Mouse (Mus musculus): ENCODE data around the gene Magi1. TPM values are rescaled to one million over a fixed set of nuclear protein-coding genes. Genes with fewer than 3 reads are reported as not detected.

Magi1 gene
- total RNA-seq, 2 experiments from 2014 or later, result 47.1 to 52.9 TPM

DNA sequence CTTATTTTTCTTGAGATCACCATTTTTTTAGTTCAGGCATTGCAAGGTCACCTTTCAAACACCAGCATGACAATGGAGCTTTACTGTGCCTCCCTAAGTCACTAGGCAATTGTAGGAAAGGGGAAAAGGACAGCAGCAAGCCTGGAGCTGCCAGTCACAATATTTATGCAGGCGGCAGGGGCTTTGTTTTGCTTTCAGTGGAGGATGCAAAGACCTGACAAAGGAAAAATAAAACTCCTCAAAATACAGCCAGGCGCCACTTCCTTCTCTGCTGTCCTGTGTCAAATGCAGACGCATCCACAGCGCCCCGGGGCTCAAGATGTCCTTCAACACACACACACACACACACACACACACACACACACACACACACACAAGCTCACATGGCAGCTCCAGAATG lies 77.8 kb downstream of the Magi1 start:
- no peak for DNase-seq (ENCODE audit: low spot score in 2 of 2)

- no peak for DNase-seq (ENCODE audit: low spot score in 2 of 2)
Measured at GRCm38 (mm10) chr6:94203642-94204145, 80.0 kb downstream of the Magi1 start.

GRCm38 (mm10) chr6:94201940-94202339 lies 81.8 kb downstream of the Magi1 start:
- no peak for DNase-seq (ENCODE audit: low spot score in 2 of 2)

- no peak for DNase-seq (ENCODE audit: low spot score in 2 of 2)
Measured at GRCm38 (mm10) chr6:94200910-94201309, 82.8 kb downstream of the Magi1 start.

- DNase-seq (ENCODE audit: low spot score in 2 of 2), result no peak
Measured at GRCm38 (mm10) chr6:94199696-94200095, 84.0 kb downstream of the Magi1 start.

DNA sequence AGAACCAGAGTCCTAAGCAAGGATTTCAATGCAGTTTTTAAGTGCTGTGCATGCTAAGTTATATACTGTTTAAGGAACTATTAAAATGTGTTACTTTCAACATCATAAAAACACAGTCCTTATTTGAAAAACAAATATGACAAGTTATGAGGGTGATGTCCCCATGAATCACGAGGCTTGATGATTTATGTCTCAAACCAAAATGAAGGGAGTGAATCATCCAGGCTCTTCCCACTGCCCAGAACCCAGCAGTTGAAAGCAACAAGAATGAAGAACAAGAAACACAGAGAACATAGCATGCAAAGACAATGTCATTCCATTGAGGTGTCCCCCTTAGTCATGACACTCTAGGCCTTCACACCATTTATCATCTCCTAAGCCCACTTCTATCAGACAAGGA lies 85.9 kb downstream of the Magi1 start:
- no peak for DNase-seq (ENCODE audit: low spot score in 2 of 2)

DNA sequence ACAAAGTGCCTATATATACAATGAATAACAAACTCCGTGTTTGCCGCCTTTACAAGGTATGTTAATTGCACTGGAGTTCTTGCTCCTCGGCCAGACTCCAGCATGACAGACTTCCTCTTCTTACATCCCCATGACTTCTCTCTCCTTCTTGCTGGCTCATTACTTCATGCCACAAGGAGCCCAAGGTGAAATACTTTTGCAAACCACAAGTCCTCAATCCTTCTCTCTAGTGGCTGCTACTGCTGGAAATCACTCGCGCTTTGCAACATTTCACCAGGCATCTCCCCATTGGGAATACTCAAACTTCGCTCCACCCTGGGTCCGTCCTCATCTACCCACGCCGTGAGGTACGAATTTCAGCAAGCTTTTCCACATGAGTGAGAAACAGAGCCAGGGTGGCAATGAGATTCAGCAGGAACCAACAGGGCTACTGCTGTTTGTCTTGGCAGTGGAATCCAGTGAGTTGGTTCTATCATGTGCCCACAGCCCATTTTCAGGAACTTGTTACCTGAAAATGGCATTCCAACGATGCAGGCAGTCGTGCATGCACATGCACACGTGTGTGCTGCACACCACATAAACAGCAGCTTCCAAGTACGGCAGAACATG lies 88.3 kb downstream of the Magi1 start:
- DNase-seq (ENCODE audit: low spot score in 2 of 2), result no peak

DNA sequence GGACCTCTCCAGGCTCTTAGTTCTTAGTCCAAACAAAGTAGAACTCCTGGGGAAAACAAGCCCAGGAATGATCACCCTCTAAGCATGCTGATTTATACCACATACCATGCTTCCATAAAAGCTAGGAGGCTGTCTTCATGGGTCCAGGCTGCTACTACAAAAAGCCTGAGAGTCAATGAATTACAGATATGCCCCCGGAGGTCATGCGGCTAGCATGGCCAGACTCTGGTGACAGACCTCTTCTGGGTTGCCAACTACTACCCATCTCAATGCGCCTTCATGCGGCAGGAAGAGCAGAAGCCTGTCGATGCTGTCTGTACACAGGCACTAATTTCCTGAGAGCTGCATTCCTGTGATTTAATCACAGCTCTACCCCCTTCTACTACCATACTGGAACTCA lies 92.9 kb downstream of the Magi1 start:
- DNase-seq (ENCODE audit: low spot score in 2 of 2), result no peak

DNA sequence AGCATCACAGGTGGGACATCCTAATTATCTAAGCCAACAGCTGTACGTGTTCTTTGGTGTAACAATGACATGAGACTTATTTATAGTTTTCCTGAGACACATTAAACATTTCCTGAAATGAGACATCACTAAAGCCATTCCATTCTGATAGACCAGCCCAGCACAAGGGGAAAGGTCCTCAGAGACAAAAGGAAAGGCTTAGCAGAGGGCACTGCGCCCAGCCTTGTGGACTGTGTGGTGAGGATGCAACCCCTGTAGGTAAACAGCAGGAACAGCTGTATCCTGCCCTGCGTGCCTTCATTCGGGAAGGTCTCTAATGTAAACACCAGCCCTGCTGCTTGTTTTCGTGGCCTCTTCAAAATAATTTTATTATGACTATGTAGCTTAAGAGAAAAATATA lies 94.3 kb downstream of the Magi1 start:
- no peak for DNase-seq (ENCODE audit: low spot score in 2 of 2)

- no peak for DNase-seq (ENCODE audit: low spot score in 2 of 2)
Measured at GRCm38 (mm10) chr6:94186628-94187319, 96.9 kb downstream of the Magi1 start.

- DNase-seq (ENCODE audit: low spot score in 2 of 2), result no peak
Measured at GRCm38 (mm10) chr6:94184268-94184667, 99.4 kb downstream of the Magi1 start.

DNA sequence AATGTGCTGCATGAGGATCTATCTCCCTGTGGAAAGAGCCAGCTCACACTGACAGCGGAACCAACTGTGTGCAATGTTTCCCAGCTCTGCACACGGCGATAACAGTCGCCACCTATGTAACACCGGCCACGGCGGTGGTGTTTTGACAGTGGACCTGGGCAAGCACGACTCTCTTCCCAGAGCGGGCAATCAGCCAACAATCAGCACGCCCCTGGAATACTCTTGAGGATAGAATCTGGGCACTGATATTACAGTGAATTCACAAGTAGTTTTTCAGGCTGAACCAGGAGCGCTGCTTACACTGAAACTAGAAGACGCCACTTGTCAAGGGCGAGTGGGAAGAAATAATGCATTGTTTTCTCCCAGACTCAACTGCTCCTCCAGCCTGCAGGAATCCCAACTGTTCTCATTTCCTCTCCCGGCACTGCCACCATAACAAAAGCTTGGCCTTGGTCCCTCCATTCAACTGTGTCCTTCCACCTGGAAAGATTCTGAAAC lies 100.3 kb downstream of the Magi1 start:
- no peak for DNase-seq (ENCODE audit: low spot score in 2 of 2)

DNA sequence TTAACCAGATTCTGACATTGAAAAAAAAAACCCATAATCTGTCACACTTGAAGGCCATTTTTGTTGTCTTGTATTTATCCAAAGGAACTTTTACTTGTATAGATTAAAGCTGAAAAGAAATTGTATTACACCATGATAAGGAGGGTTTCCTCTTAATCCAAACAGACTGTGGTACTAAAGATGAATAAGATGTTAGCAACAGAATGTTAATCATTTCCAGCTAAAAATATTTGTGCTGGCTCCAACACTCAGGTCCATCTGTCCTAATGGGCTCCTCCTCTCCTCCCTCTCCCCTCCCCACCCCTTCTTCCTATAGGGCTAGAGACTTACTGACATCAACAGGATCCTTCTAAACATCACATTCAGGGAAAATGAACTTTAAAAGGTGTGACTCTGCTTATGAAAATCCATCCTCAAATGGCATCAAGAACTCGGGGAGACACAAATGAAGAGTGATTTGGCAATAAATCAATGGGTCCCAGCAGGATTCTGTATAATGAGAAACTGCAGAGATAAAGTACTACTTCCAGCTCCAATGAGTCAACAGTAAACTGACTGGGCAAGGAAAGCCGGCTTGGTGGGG lies 102.0 kb downstream of the Magi1 start:
- DNase-seq (ENCODE audit: low spot score in 2 of 2), result no peak

- DNase-seq (ENCODE audit: low spot score in 2 of 2), result no peak
Measured at GRCm38 (mm10) chr6:94180331-94181150, 103.2 kb downstream of the Magi1 start.

- DNase-seq (ENCODE audit: low spot score in 2 of 2), result no peak
Measured at GRCm38 (mm10) chr6:94177559-94177958, 106.2 kb downstream of the Magi1 start.

DNA sequence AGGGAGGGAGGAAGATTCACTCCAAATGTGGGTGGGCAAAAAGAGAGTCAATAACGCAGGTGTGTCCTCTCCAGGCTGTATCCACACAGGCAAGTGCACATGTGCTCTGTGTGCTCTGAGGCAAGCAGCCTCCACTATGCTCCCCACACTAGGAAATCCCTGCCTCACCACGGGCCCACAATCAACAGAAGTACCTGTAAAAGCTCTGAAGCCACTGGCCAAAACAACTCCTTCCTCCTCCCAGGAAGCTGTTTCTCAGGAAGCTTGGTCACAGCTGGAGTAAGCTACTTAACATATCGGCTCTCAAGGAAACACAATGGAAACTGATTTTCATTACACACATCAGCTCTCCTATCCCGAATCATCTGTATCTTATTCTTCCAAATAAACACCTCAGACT lies 107.0 kb downstream of the Magi1 start:
- DNase-seq (ENCODE audit: low spot score in 2 of 2), result no peak

DNA sequence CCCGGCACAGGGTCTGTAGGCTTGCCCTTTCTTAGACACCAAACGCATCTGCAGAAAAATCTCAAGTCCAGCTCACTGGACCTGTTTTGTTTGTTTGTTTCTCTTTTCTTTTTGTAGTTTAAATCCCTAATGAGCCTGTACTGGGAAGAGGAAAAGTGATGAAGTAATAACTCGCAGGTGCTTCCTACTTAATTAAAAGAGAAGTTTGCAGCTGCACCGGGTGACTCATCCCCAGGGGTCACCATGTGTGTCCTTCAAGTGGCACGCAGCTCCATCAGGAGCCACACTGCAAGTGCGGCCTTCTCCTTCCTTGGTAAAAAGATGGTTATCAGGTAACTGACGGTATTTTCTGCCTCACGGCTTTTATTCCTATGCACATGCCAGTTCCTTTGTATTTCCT lies 112.5 kb downstream of the Magi1 start:
- no peak for DNase-seq (ENCODE audit: low spot score in 2 of 2)

DNA sequence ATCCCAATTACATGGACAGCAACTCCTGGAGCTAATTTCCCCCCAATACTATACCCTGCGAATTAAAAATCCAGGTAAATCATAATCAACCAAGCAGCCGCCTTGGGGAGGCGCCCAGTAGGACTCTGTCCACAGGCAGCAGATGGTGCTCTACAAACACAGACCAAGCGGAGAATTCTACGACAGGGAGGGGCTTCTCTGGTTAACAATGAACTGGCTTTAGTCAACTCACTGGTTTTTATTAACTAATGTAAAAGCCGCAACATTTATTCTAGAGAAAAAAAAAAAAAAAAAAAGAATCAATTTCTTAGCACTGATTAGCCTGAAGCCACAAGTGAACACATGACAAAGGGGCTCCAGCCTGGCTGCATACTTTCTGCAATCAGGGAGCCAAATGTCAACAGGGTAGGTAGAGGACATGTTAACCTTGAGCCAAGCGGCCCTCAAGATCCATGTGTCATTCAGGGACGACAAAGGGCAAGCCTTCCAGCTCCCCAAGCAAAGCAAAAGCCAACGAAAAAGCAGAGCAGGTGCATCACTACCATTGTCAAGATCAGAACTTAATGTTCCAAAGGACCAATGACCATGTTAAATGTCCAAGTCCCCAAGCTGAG lies 114.0 kb downstream of the Magi1 start:
- no peak for DNase-seq (ENCODE audit: low spot score in 2 of 2)

DNA sequence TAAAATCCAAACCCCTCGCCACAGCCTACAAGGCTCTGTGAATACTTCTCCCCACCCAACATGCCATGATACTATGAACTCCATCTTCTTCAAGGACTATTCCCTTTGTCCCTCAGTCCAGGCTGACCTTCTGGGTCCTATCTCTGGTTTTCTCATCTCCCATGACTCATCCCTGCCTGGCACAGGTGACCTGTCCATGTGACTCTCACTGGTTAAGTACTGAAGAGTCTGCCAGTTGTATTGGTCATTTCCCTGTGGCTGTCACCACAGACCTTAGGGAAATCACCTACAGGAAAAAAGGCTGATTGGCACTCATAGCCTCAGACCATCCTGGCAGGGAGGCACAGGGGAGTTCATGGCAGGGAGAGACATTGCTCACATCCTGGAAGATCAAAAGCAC lies 117.8 kb downstream of the Magi1 start:
- no peak for DNase-seq (ENCODE audit: low spot score in 2 of 2)

- DNase-seq (ENCODE audit: low spot score in 2 of 2), result no peak
Measured at GRCm38 (mm10) chr6:94164753-94165536, 118.8 kb downstream of the Magi1 start.

Data from layer of hippocampus, postnatal 14 days (tissue).